Mouse (Mus musculus) hindbrain, embryonic 11.5 days (tissue): ENCODE measurements around the gene Rtbdn. TPM values are rescaled to one million over a fixed set of nuclear protein-coding genes. Genes with fewer than 3 reads are reported as not detected.
A peak's percentile ranks its signal among the peaks of the same experiment; 100 is the strongest.

Experiments used
- ATAC-seq: fragments of 200-750 bp; cut with Nextera tagmentation; 2 replicates; pipeline ENCODE4 v1.8.0; 2017; ENCODE audit warnings: mild to moderate bottlenecking, moderate TSS enrichment, moderate library complexity; ENCODE audit not compliant: low FRiP score
- DNase-seq: peaks from one replicate; pipeline ENCODE4 v3.0.0-alpha.2; 2015; ENCODE audit warnings: low spot score
- H3K27ac ChIP-seq: fragments of 300-500 bp; sonication (generic); 2 replicates; pipeline ENCODE4 v1.5.1; 2014; ENCODE audit warnings: mild to moderate bottlenecking, low read depth, low read length
- H3K27me3 ChIP-seq: fragments of 300-500 bp; sonication (generic); 2 replicates; pipeline ENCODE4 v1.6.1; 2014; ENCODE audit warnings: mild to moderate bottlenecking, low read length, moderate library complexity, mixed read lengths; ENCODE audit not compliant: control insufficient read depth, insufficient read depth
- H3K36me3 ChIP-seq: fragments of 300-500 bp; sonication (generic); 2 replicates; pipeline ENCODE4 v1.6.1; 2014; ENCODE audit warnings: mild to moderate bottlenecking, low read length, moderate library complexity, mixed read lengths; ENCODE audit not compliant: control insufficient read depth, insufficient read depth
- H3K4me1 ChIP-seq: fragments of 300-500 bp; sonication (generic); replicated peaks from 2 replicates; pipeline ENCODE4 v1.6.1; 2014; ENCODE audit warnings: low read length, mixed read lengths; ENCODE audit not compliant: control insufficient read depth, insufficient read depth
- H3K4me2 ChIP-seq: fragments of 300-500 bp; sonication (generic); replicated peaks from 2 replicates; pipeline ENCODE4 v1.6.1; 2014; ENCODE audit warnings: mild to moderate bottlenecking, low read depth, low read length
- H3K4me3 ChIP-seq: fragments of 300-500 bp; sonication (generic); 2 replicates; pipeline ENCODE4 v1.5.1; 2014; ENCODE audit warnings: low read depth, low read length
- H3K9ac ChIP-seq: fragments of 300-500 bp; sonication (generic); 2 replicates; pipeline ENCODE4 v1.6.1; 2014; ENCODE audit warnings: low read depth, low read length
- H3K9me3 ChIP-seq: fragments of 300-500 bp; sonication (generic); 2 replicates; pipeline ENCODE4 v1.6.1; 2016; ENCODE audit warnings: low read length; ENCODE audit not compliant: control insufficient read depth
- WGBS: fragments of 180-500 bp; shearing (Covaris S2); extraction: QIAGEN DNeasy Blood & Tissue Kit; methylation state at CpG from one replicate; pipeline ENCODE4 v1.1.7; 2014; 5-methylcytosine and 5-hydroxymethylcytosine counted together
- polyA plus RNA-seq: library from polyadenylated mRNA; unstranded; fragments of >200 nt; fragmentation: Nextera tagmentation; extraction: Ambion mirVana; gene quantifications from 2 replicates; pipeline ENCODE4 v1.2.1, GENCODE M21; 2014

The Rtbdn gene
- polyA plus RNA-seq, 1 experiment from 2014 or later: 0.14 TPM

DNA sequence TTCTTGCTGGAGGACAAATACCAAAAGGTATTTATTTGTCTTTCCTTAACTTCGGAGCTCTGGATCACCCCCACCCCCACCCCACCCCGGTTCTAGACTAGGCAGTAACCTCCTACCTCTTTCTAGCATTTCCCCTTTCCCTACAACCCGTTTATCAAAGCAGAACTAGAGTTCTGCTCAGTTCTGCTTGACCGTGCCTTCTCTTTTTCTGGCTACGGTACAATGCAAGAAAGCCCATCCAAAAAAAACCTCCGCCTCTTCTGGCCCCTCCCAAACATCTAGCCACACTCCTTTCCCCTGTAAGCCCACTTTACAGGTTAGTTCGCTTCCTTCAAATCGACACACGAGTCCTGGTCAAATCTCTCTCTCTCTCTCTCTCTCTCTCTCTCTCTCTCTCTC, 33.3 kb upstream of the Rtbdn start:
- Histone ChIP-seq H3K27ac (no peak overlapping the region), H3K36me3 (0 out of 2 replicates have a peak, but pooled peaks cover 2% of the 10 kb centered on the region), H3K9ac (peak overlapping the region; percentile 20; the same call in 1 of the 2 replicates), H3K4me2 (peak overlapping the region; percentile 47), H3K9me3 (no peaks in the 10 kb centered on the region; the same call in 1 of the 2 replicates), H3K4me3 (peak overlapping the region; percentile 29; the same call in 1 of the 2 replicates), H3K4me1 (0 out of 2 replicates have a peak, but pooled peaks cover 7% of the 10 kb centered on the region), H3K27me3 (peaks cover 63% of the 10 kb centered on the region)
- DNase-seq (no peak), ATAC-seq (no peak)
- 17% methylated on average over 9 of the region's 9 CpGs for WGBS

DNA sequence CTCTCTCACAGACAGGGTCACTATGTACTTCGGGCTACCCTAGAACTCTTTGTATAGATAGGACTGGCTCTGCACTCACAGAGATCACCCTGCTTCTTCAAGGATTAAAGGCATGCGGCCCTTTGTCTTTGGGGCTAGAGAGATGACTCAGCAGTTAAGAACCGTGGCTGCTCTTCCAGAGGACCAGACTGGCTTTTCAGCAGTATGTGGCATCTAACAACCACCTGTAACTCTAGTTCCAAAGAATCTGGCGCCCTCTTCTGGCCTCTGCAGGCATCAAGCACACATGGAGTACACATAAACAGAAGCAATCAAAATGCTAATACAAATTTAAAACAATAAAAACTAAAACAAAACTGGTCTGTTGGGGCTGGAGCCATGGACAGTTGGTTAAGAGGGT, 32.8 kb upstream of the Rtbdn start:
- no peak for ATAC-seq
- Histone ChIP-seq H3K4me2 (no peak overlapping the region), H3K9me3 (no peaks in the 10 kb centered on the region; the same call in 1 of the 2 replicates), H3K27ac (no peak overlapping the region), H3K9ac (no peak overlapping the region), H3K27me3 (peaks cover 61% of the 10 kb centered on the region), H3K4me3 (no peak overlapping the region), H3K4me1 (0 out of 2 replicates have a peak, but pooled peaks cover 5% of the 10 kb centered on the region), H3K36me3 (0 out of 2 replicates have a peak, but pooled peaks cover 2% of the 10 kb centered on the region)
- 34% methylated on average over 4 of the region's 4 CpGs for WGBS
- peak; percentile 52 for DNase-seq

DNA sequence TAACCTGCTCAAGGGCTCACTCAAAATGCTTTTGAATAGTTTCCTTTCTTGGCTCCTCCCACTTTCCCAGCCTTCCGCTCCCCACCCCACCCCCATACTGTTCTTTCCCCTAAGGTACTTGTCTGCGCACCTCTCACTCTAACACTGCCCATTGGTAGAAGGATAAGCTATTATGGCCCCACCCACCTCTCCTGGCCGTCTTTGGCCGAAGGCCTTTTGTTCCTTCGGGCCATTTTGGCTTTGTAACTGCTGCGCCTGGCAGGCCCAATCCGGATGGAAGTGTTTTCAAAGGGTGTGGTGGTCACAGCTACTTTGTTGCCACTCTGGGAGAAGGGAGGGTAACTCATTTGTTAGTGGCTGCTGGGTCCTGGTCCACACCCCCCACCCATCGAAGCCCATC, 31.5 kb upstream of the Rtbdn start:
- Histone ChIP-seq H3K27me3 (peaks cover 54% of the 10 kb centered on the region), H3K36me3 (0 out of 2 replicates have a peak, but pooled peaks cover 2% of the 10 kb centered on the region), H3K4me3 (no peak overlapping the region), H3K9me3 (no peaks in the 10 kb centered on the region; the same call in 1 of the 2 replicates), H3K27ac (no peak overlapping the region), H3K4me2 (no peak overlapping the region), H3K9ac (no peak overlapping the region), H3K4me1 (0 out of 2 replicates have a peak, but pooled peaks cover 3% of the 10 kb centered on the region)
- ATAC-seq (no peak), DNase-seq (no peak)
- WGBS: 86% methylated on average over 8 of the region's 8 CpGs

DNA sequence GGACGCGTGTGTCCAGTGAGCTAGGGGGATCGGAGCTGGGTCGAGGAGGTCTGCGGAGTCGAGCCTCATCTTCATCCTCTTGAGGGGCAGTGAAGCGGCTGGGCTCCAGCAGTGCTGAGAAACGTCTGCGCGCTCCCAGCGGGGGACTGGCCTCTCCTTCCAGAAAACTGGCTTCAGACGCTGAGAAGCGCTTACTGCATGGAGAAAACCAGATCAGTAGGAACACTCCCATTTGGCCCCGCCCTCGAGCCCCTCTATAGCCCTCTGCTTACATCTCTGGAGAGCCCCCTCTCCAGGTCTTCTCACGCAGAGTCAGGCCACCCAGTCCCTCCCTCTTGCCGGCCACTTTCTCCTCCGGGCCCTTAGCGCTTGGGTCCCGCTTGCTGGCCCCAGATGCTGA, 29.0 kb upstream of the Rtbdn start:
- H3K9ac ChIP-seq: no peak overlapping the region
- ATAC-seq: no peak
- peaks cover 35% of the 10 kb centered on the region for H3K27me3 ChIP-seq
- no peak overlapping the region for H3K4me3 ChIP-seq
- H3K4me2 ChIP-seq: no peak overlapping the region
- H3K36me3 ChIP-seq: 0 out of 2 replicates have a peak, but pooled peaks cover 2% of the 10 kb centered on the region
- DNase-seq: no peak
- H3K27ac ChIP-seq: no peak overlapping the region
- 23% methylated on average over 20 of the region's 20 CpGs for WGBS
- 0 out of 2 replicates have a peak, but pooled peaks cover 2% of the 10 kb centered on the region for H3K4me1 ChIP-seq
- no peaks in the 10 kb centered on the region; the same call in 1 of the 2 replicates for H3K9me3 ChIP-seq

DNA sequence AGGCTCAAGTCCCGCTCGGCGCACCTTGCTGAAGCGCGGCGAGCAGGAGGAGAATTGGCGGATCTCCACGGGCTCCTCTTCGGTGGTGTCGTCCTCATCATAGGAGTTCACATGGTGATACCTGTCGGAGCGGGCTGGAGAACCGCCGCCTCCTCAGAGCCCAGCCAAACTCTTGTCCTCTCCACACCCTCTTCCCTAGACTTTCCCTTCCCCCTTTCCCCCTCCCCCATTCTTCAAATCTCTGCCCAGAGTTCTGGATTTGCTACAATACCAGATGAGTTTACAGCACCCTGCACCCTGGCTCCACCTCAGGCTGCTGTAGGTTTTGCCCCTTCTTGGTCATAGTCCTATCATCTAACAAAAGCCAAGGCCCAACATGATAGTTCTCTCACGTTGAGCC, 28.1 kb upstream of the Rtbdn start:
- ATAC-seq: no peak

DNA sequence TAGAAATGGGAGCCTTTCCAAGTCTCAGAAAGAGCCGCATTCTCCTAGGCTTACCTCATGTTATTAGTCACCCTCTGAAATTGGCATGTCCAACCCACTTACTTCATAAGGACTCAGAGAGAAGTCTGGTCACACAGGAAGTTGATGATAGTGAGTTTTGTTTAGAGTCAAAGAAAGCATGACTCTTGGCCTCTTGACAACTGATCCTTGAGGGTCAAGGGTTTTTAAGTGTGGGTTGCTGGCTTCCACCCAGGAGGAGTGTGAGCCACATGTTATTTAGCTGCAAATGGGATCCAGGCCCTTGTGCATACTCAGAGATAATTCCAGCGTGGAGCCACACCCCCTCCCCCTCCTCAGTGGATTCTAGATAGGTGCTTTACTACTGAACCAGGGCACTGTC, 25.2 kb upstream of the Rtbdn start:
- H3K4me2 ChIP-seq: no peak overlapping the region
- no peaks in the 10 kb centered on the region for H3K36me3 ChIP-seq
- no peak overlapping the region for H3K27ac ChIP-seq
- ATAC-seq (no peak), DNase-seq (no peak)
- H3K9ac ChIP-seq: no peak overlapping the region
- 93% methylated on average over 2 of the region's 2 CpGs for WGBS
- no peak overlapping the region for H3K4me3 ChIP-seq
- no peaks in the 10 kb centered on the region for H3K4me1 ChIP-seq
- peaks cover 12% of the 10 kb centered on the region for H3K27me3 ChIP-seq
- no peaks in the 10 kb centered on the region for H3K9me3 ChIP-seq

More for the DNA sequence above, 28.1 kb upstream of the Rtbdn start:
- Histone ChIP-seq H3K9me3 (no peaks in the 10 kb centered on the region; the same call in 1 of the 2 replicates), H3K4me3 (no peak overlapping the region), H3K27ac (no peak overlapping the region), H3K27me3 (peaks cover 27% of the 10 kb centered on the region), H3K9ac (no peak overlapping the region), H3K4me2 (no peak overlapping the region), H3K36me3 (0 out of 2 replicates have a peak, but pooled peaks cover 2% of the 10 kb centered on the region), H3K4me1 (no peaks in the 10 kb centered on the region)
- no peak for DNase-seq
- WGBS: 87% methylated on average over 15 of the region's 15 CpGs

DNA sequence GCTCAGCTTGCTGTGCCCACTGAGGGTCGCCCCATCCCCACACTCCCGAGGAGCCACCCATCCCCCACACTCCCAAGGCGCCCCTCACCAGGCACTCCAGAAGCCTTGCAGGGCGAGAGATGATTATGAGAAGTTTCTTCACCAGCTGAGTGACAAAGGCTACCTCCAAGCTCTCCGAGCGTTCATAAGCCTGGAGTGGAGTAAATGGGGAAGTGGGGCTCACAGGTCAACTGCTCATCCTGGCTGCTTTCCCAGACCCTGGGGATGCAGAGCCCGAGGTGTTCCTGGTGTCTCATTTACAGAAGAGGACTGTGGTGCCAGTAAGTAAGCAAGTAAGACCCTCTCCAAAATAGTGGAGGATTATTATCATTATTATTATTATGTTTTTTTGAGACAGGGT, 21.2 kb upstream of the Rtbdn start:
- ATAC-seq: no peak
- Histone ChIP-seq H3K4me2 (no peak overlapping the region), H3K4me3 (no peak overlapping the region), H3K27me3 (peaks cover 15% of the 10 kb centered on the region), H3K36me3 (no peaks in the 10 kb centered on the region), H3K27ac (no peak overlapping the region), H3K4me1 (no peaks in the 10 kb centered on the region), H3K9ac (no peak overlapping the region), H3K9me3 (no peaks in the 10 kb centered on the region)
- WGBS: 73% methylated on average over 7 of the region's 7 CpGs
- DNase-seq: no peak

DNA sequence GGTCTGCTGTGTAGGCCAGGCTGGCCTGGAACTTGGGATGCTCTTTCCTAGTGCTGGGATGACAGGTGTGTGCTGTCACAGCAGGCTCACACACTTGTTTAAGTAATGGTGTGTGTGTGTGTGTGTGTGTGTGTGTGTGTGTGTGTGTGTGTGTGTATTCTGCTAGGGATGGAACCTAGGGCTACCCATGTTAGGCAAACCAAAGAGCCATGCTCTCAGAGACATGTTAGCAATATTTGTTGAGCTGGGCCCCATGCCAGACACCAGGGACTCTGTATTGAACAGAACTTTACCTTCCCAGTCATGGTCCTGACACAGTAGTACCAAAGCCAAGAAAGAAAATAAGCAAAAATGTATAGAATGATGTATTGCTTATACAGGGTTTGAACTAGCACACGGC, 19.3 kb upstream of the Rtbdn start:
- Histone ChIP-seq H3K27ac (no peak overlapping the region), H3K9ac (no peak overlapping the region), H3K4me1 (no peaks in the 10 kb centered on the region), H3K36me3 (no peaks in the 10 kb centered on the region), H3K27me3 (peaks cover 21% of the 10 kb centered on the region), H3K9me3 (no peaks in the 10 kb centered on the region), H3K4me3 (no peak overlapping the region), H3K4me2 (no peak overlapping the region)
- ATAC-seq (no peak), DNase-seq (no peak)
- WGBS: 93% methylated on average over 1 of the region's 1 CpGs
